Mouse (Mus musculus) cerebellum, postnatal 25 days (tissue): ENCODE measurements at regions not wholly inside any gene's neighbourhood (a gene's known extent, or its start where the extent isn't known, plus 50 kb on each side); places are given as distances from the start of the nearest gene placed in this dataset.

Experiments
- DNase-seq, 2 experiments: peaks; one replicate each; pipeline ENCODE4 v3.0.0; 2021; ENCODE audit warnings: mixed read lengths in 2 of 2

GRCm38 (mm10) chr6:4811181-4811775 is 64.2 kb downstream of the Peg10 start:
- no peak for DNase-seq

- DNase-seq = no peak
These were observed 66.1 kb downstream of the Peg10 start for GRCm38 (mm10) chr6:4813206-4813605.

- no peak for DNase-seq
These were observed 69.8 kb downstream of the Peg10 start for GRCm38 (mm10) chr6:4816856-4817255.

GRCm38 (mm10) chr6:4841241-4841640 is 61.5 kb upstream of the Ppp1r9a start:
- peak in 1 of 2 experiments; percentile 20 for DNase-seq

- no peak for DNase-seq
These were observed 53.0 kb upstream of the Ppp1r9a start for GRCm38 (mm10) chr6:4849747-4850146.

DNA sequence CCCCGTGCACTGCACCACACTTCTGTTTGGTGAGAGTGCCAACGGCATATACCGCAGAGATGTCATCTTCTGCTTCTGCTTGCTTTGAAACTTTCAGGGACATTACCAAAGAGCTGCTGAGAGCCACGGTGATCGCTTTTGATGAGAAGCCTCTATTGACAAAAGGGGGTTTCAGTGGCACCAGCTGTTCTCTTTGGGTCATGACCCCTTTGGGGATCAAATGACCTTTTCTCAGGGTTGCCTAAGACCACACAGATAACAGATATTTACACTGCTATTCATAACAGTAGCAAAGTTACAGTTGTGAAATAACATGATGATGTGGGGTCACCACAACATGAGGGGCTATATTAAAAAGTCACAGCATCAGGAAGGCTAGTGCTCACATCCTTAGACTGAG is 51.7 kb upstream of the Ppp1r9a start:
- DNase-seq = no peak
